22 mouse cellular contexts compared by ENCODE assay signal in genomic region chr14:46144175-46144574, GRCm38 (mm10).
DNase-seq lines count a peak whose midpoint lies in the region; ATAC-seq and TF ChIP-seq lines count a peak whose summit lies in the region.
"Had no signal": no experiment of that assay in that cellular context is flagged by ENCODE, and none has a peak within 500 bp of the region (broad histone marks: within the 10 kb centered on the region; RNA-seq: fewer than 3 reads in every experiment).

No protein-coding gene starts in this region.

- H3K4me2 ChIP-seq in kidney, postnatal 0 days (ENCODE audit: low read length) = no peak overlapping the region
- peak overlapping the region; percentile 43 for H3K4me2 ChIP-seq in heart, postnatal 0 days (ENCODE audit: low read depth, low read length)
- no peak overlapping the region for H3K4me2 ChIP-seq in midbrain, embryonic 15.5 days
- no peak overlapping the region for H3K4me2 ChIP-seq in midbrain, embryonic 14.5 days (ENCODE audit: low read length)
- H3K4me2 ChIP-seq: limb, embryonic 13.5 days; midbrain, embryonic 11.5 days; stomach, embryonic 15.5 days had no signal

- H3K9me3 ChIP-seq in kidney, postnatal 0 days (replicated peaks; ENCODE audit: low read length) = no peaks in the 10 kb centered on the region
- 0 out of 2 replicates have a peak, but pooled peaks cover 7% of the 10 kb centered on the region for H3K9me3 ChIP-seq in heart, postnatal 0 days (replicated peaks; ENCODE audit: control insufficient read depth, low read length)
- H3K9me3 ChIP-seq in midbrain, embryonic 15.5 days = no peaks in the 10 kb centered on the region
- H3K9me3 ChIP-seq in midbrain, embryonic 14.5 days (ENCODE audit: control insufficient read depth, low read length) = no peaks in the 10 kb centered on the region
- H3K9me3 ChIP-seq: limb, embryonic 13.5 days; stomach, embryonic 15.5 days had no signal

- no peaks in the 10 kb centered on the region for H3K36me3 ChIP-seq in kidney, postnatal 0 days (ENCODE audit: insufficient read depth, low read length)
- H3K36me3 ChIP-seq in heart, postnatal 0 days (replicated peaks; ENCODE audit: control insufficient read depth, insufficient read depth, low read length) = no peaks in the 10 kb centered on the region
- H3K36me3 ChIP-seq in midbrain, embryonic 15.5 days (replicated peaks) = no peaks in the 10 kb centered on the region
- H3K36me3 ChIP-seq in midbrain, embryonic 14.5 days (ENCODE audit: control insufficient read depth, insufficient read depth, low read length) = no peaks in the 10 kb centered on the region
- H3K36me3 ChIP-seq: limb, embryonic 13.5 days; stomach, embryonic 15.5 days had no signal

- TF ChIP-seq CTCF in gastrocnemius, adult 2 months (IDR thresholded peaks at IDR 0.05) = no peak
- no peak for TF ChIP-seq CTCF in kidney, postnatal 0 days (IDR thresholded peaks at IDR 0.05; ENCODE audit: low read depth)
- no peak for TF ChIP-seq CTCF in heart, postnatal 0 days (IDR thresholded peaks at IDR 0.05; ENCODE audit: low read depth)

- H3K9ac ChIP-seq in kidney, postnatal 0 days (ENCODE audit: low read depth, low read length) = no peak overlapping the region
- no peak overlapping the region for H3K9ac ChIP-seq in heart, postnatal 0 days (replicated peaks; ENCODE audit: low read depth, low read length)
- H3K9ac ChIP-seq in midbrain, embryonic 15.5 days = no peak overlapping the region
- H3K9ac ChIP-seq in midbrain, embryonic 14.5 days (replicated peaks; ENCODE audit: low read length) = no peak overlapping the region
- H3K9ac ChIP-seq: limb, embryonic 13.5 days; liver, embryonic 14.5 days; stomach, embryonic 15.5 days had no signal

- no peaks in the 10 kb centered on the region for H3K27me3 ChIP-seq in kidney, postnatal 0 days (ENCODE audit: insufficient read depth, low read length)
- H3K27me3 ChIP-seq in heart, postnatal 0 days (ENCODE audit: control insufficient read depth, insufficient read depth, low read length) = no peaks in the 10 kb centered on the region
- no peaks in the 10 kb centered on the region for H3K27me3 ChIP-seq in midbrain, embryonic 15.5 days (replicated peaks)
- no peaks in the 10 kb centered on the region for H3K27me3 ChIP-seq in midbrain, embryonic 14.5 days (ENCODE audit: control insufficient read depth, insufficient read depth, low read length)
- H3K27me3 ChIP-seq: limb, embryonic 13.5 days; Patski; stomach, embryonic 15.5 days had no signal

- DNase-seq in gastrocnemius, adult 2 months = no peak
- DNase-seq in gastrocnemius, adult 18-20 months (ENCODE audit: low spot score) = no peak
- peak; percentile 10 for DNase-seq in kidney, postnatal 0 days (ENCODE audit: low spot score)
- DNase-seq in kidney, postnatal 36 days = no peak
- DNase-seq in heart, postnatal 0 days (ENCODE audit: low spot score) = peak; percentile 26
- DNase-seq in lung, postnatal 36 days = peak; percentile 57
- no peak for DNase-seq in midbrain, embryonic 14.5 days
- DNase-seq: adrenal gland, postnatal 10 days; cerebellum, adult 11-12 months; cerebellum, postnatal 14 days; right cerebral cortex, postnatal 14 days; thymus, adult 18-20 months; thymus, postnatal 4 days had no signal

- ATAC-seq in kidney, postnatal 0 days (replicated peaks; ENCODE audit: low FRiP score, low read depth) = no peak
- no peak for ATAC-seq in heart, postnatal 0 days (ENCODE audit: insufficient read depth, low read depth)
- no peak; the same call in 1 of the 2 replicates for ATAC-seq in midbrain, embryonic 15.5 days (replicated peaks)
- no peak for ATAC-seq in midbrain, embryonic 14.5 days (ENCODE audit: low FRiP score, low TSS enrichment)
- ATAC-seq: activated CD4-positive, CD25-positive, alpha-beta regulatory T cell, adult 4 months; CD4-positive, CD25-positive, alpha-beta regulatory T cell, adult 4 months; forebrain, embryonic 16.5 days had no signal

- intact Hi-C loops in gastrocnemius, adult 2 months (cut with DNase I) = no loop called here

- peak overlapping the region; percentile 60 for H3K27ac ChIP-seq in gastrocnemius, adult 2 months
- H3K27ac ChIP-seq in kidney, postnatal 0 days = no peak overlapping the region
- H3K27ac ChIP-seq in heart, postnatal 0 days (ENCODE audit: low read depth) = no peak overlapping the region
- no peak overlapping the region for H3K27ac ChIP-seq in midbrain, embryonic 15.5 days
- no peak overlapping the region for H3K27ac ChIP-seq in midbrain, embryonic 14.5 days (replicated peaks; ENCODE audit: low read depth, low read length)
- H3K27ac ChIP-seq: limb, embryonic 13.5 days; liver, embryonic 14.5 days; stomach, embryonic 15.5 days had no signal

- WGBS in kidney, postnatal 0 days = 44% methylated on average over 4 of the region's 4 CpGs
- under 1% methylated on average over 4 of the region's 4 CpGs for WGBS in heart, postnatal 0 days
- 46% methylated on average over 4 of the region's 4 CpGs for WGBS in midbrain, embryonic 15.5 days
- WGBS in midbrain, embryonic 14.5 days = 43% methylated on average over 4 of the region's 4 CpGs

- no peaks in the 10 kb centered on the region for H3K4me1 ChIP-seq in kidney, postnatal 0 days (replicated peaks; ENCODE audit: insufficient read depth, low read length)
- peaks cover 9% of the 10 kb centered on the region; the same call in 1 of the 2 replicates for H3K4me1 ChIP-seq in heart, postnatal 0 days (ENCODE audit: control insufficient read depth, insufficient read depth)
- no peaks in the 10 kb centered on the region for H3K4me1 ChIP-seq in midbrain, embryonic 15.5 days
- no peaks in the 10 kb centered on the region for H3K4me1 ChIP-seq in midbrain, embryonic 14.5 days (ENCODE audit: control insufficient read depth, insufficient read depth, low read length)
- H3K4me1 ChIP-seq: stomach, embryonic 15.5 days had no signal

- peak overlapping the region; percentile 1; the same call in 1 of the 2 replicates for H3K4me3 ChIP-seq in gastrocnemius, adult 2 months
- H3K4me3 ChIP-seq in kidney, postnatal 0 days (replicated peaks; ENCODE audit: low read depth, low read length) = no peak overlapping the region
- H3K4me3 ChIP-seq in heart, postnatal 0 days (ENCODE audit: low read depth, low read length) = peak overlapping the region; percentile 0; the same call in 1 of the 2 replicates
- no peak overlapping the region for H3K4me3 ChIP-seq in midbrain, embryonic 15.5 days
- no peak overlapping the region for H3K4me3 ChIP-seq in midbrain, embryonic 14.5 days (replicated peaks; ENCODE audit: low read depth, low read length)
- H3K4me3 ChIP-seq: limb, embryonic 13.5 days; stomach, embryonic 15.5 days had no signal

- TF ChIP-seq EP300 in heart, postnatal 0 days (IDR thresholded peaks at IDR 0.05; ENCODE audit: low read depth) = no peak

Comparison
In these comparisons a context has a peak if more than half of its experiments do, and no peak if none do; other contexts are left out.
1. DNase-seq: peak in kidney, postnatal 0 days (single experiment), heart, postnatal 0 days (single experiment) and lung, postnatal 36 days (single experiment); none in gastrocnemius, adult 2 months (single experiment), gastrocnemius, adult 18-20 months (single experiment), kidney, postnatal 36 days (0 of 2) and midbrain, embryonic 14.5 days (single experiment).
2. H3K4me3 ChIP-seq: peak in gastrocnemius, adult 2 months (single experiment) and heart, postnatal 0 days (single experiment); none in kidney, postnatal 0 days (single experiment), midbrain, embryonic 15.5 days (single experiment) and midbrain, embryonic 14.5 days (single experiment).